Mouse (Mus musculus): Measurements from ENCODE around the gene Prr5l.
"Not testable (repeated sequence)": the region's sequence is repeated elsewhere in the genome, so short reads cannot be mapped to it uniquely, and the experiment has no call there.

The Prr5l gene

GRCm38 (mm10) chr2:101761898-101762297, 120.9 kb downstream of the Prr5l start:
- DNase-seq: no peak

- no peak for DNase-seq
Measured at GRCm38 (mm10) chr2:101759523-101760277, 123.1 kb downstream of the Prr5l start.

- no peak for DNase-seq
Measured at GRCm38 (mm10) chr2:101757806-101758205, 125.0 kb downstream of the Prr5l start.

- peak in 1 of 2 experiments; percentile 48 for DNase-seq
Measured at GRCm38 (mm10) chr2:101756069-101756753, 126.6 kb downstream of the Prr5l start.

- DNase-seq: peak in 1 of 2 experiments; percentile 12
Measured at GRCm38 (mm10) chr2:101754939-101755555, 127.8 kb downstream of the Prr5l start.

GRCm38 (mm10) chr2:101754428-101754827, 128.4 kb downstream of the Prr5l start:
- no peak for DNase-seq

GRCm38 (mm10) chr2:101752979-101753378, 129.8 kb downstream of the Prr5l start:
- DNase-seq: no peak

- DNase-seq: no peak
Measured at GRCm38 (mm10) chr2:101752402-101752801, 130.4 kb downstream of the Prr5l start.

GRCm38 (mm10) chr2:101751236-101751922, 131.4 kb downstream of the Prr5l start:
- DNase-seq: no peak

- DNase-seq: no peak
Measured at GRCm38 (mm10) chr2:101746537-101746936, 136.3 kb downstream of the Prr5l start.

- DNase-seq: not testable (repeated sequence)
Measured at GRCm38 (mm10) chr2:101745656-101746055, 137.2 kb downstream of the Prr5l start.

- no peak for DNase-seq
Measured at GRCm38 (mm10) chr2:101742072-101742860, 140.6 kb downstream of the Prr5l start.

GRCm38 (mm10) chr2:101741653-101742052, 141.2 kb downstream of the Prr5l start:
- no peak for DNase-seq

- DNase-seq: no peak
Measured at GRCm38 (mm10) chr2:101739914-101740313, 142.9 kb downstream of the Prr5l start.

GRCm38 (mm10) chr2:101733564-101733963, 149.3 kb downstream of the Prr5l start:
- no peak for DNase-seq

GRCm38 (mm10) chr2:101732777-101733210, 150.0 kb downstream of the Prr5l start:
- no peak for DNase-seq

GRCm38 (mm10) chr2:101730972-101731371, 151.9 kb downstream of the Prr5l start:
- DNase-seq: no peak

GRCm38 (mm10) chr2:101729472-101729871, 153.4 kb downstream of the Prr5l start:
- no peak for DNase-seq

- DNase-seq: no peak
Measured at GRCm38 (mm10) chr2:101727787-101728186, 155.0 kb downstream of the Prr5l start.

GRCm38 (mm10) chr2:101723333-101723881, 159.4 kb downstream of the Prr5l start:
- no peak for DNase-seq

- no peak for DNase-seq
Measured at GRCm38 (mm10) chr2:101722370-101723332, 160.2 kb downstream of the Prr5l start.
